Mouse (Mus musculus): ENCODE results near the gene Naa15. TPM values are rescaled to one million over a fixed set of nuclear protein-coding genes. Genes with fewer than 3 reads are reported as not detected.
"Not testable (repeated sequence)": the region's sequence is repeated elsewhere in the genome, so short reads cannot be mapped to it uniquely, and the experiment has no call there.

Naa15 gene
- total RNA-seq, 2 experiments from 2014 or later, result 56.8 to 63.5 TPM

DNA sequence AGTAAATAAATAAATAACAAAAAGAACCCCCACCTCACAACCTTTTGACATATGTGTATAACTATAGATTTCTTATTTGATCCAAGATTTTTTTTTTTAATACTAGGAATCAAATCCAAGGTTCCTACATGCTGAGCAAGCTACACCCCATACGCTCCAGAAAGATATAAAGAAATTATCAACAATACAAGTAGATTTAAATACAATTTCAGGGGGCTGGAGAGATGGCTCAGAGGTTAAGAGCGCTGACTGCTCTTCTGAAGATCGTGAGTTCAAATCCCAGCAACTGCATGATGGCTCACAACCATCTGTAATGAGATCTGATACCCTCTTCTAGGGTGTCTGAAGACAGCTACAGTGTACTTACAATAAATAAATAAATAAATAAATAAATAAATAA lies 21.9 kb upstream of the Naa15 start:
- DNase-seq (ENCODE audit: low spot score in 2 of 2), result not testable (repeated sequence)

- no peak for DNase-seq (ENCODE audit: low spot score in 2 of 2)
Measured at GRCm38 (mm10) chr3:51393651-51394050, 21.3 kb upstream of the Naa15 start.

DNA sequence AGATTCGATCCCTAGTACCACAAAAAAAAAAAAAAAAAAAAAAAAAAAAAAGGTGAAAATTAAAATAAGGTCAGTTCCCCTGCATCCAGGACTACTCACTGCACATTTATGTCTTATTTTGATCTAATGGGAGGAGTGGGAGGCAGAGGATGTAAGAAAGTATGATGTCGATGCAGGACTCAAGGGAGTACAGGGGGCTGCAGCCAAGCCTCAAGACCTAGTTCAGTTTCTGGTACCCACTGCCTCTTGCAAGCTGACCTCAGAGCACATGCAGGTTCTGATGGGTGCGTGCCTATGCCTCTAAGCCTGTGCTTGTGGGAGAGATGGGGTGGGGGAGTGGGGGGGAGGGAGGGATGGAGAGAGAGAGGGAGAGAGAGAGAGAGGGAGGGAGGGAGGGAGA lies 20.1 kb upstream of the Naa15 start:
- DNase-seq (ENCODE audit: low spot score in 2 of 2), result no peak

- DNase-seq (ENCODE audit: low spot score in 2 of 2), result no peak
Measured at GRCm38 (mm10) chr3:51395461-51396145, 19.3 kb upstream of the Naa15 start.

DNA sequence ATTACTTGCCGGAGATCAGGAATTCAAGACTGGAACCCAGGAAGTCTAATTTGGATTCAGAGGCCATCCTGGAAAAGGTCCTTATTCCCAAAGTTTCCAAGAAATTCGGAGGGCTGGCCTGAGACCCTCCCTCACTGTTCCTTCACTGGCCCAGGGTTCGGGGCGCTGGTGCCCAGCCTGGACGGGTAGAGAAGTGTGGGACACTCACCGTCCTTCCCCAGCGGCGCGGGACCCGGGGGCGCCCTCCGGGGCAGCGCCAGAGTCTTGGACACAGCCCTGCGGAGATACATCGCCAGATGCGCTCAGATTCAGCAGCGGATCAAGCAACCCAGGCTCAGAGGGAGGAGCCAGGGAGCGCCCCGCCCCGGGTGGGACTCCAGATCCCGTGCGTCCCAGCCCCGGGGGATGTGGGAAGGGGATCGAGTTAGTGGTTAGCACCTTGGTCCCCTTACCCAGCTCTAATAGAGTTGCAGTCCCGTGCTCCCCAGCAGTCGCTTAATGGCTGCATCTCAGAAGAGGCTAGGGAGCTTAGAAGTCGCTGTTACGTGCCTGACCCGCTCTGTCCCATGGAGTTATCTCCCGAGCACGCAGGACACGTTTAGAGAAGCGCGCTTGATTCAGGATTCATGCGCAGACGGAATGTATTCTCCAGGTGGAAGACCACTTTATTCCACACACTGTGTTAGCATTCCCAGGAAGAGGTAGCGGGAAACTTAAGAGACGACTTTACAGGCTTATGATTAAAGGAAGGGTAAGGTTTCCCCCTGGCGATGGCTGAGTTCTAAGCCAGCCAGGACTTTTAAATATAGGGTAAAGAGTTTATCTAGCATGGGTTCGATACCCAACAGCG lies 18.5 kb upstream of the Naa15 start, which contains the start of gene Mgarp:
Gene Mgarp, minus strand, starts transcription at position 520 of the 850 bp plus-strand sequence.
- peak; percentile 58 to 63 for DNase-seq (ENCODE audit: low spot score in 2 of 2)

- DNase-seq (ENCODE audit: low spot score in 2 of 2), result no peak
Measured at GRCm38 (mm10) chr3:51397700-51398299, 17.1 kb upstream of the Naa15 start.

- DNase-seq (ENCODE audit: low spot score in 2 of 2), result no peak
Measured at GRCm38 (mm10) chr3:51398667-51399066, 16.3 kb upstream of the Naa15 start.

GRCm38 (mm10) chr3:51399531-51399930 lies 15.4 kb upstream of the Naa15 start:
- DNase-seq (ENCODE audit: low spot score in 2 of 2), result no peak

DNA sequence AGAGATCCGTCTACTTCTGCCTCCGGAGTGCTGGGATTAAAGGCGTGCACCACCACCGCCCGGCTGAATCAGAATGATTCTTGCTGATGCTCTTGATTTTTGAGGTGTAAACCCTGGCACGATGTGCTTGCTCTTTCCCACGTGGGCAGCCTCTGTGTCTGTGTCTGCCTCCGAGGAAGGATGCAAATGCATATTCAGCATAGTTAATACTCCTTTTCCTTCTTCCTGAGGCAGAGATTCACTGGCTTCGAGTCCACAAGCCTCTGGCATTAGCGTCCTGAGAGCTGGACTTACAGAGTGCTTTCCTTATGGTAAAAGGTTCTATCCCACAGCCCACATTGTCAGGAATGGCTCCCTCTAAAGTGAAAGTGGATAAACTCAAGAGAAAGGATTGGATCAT lies 14.3 kb upstream of the Naa15 start:
- DNase-seq (ENCODE audit: low spot score in 2 of 2), result no peak

DNA sequence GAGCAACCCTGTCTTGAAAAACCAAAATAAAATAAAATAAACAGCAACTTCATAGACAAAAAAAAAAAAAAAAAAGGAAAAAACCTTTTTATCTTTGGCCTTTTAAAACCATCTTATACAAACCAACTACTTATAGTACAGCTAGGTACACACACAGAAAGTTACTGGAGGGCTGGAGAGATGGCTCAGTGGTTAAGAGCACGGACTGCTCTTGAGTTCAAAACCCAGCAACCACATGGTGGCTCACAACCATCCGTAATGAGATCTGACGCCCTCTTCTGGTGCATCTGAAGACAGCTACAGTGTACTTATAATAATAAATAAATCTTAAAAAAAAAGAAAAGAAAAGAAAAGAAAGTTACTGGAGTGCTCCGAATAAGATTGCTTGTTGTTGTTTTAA lies 12.9 kb upstream of the Naa15 start:
- not testable (repeated sequence) for DNase-seq (ENCODE audit: low spot score in 2 of 2)

DNA sequence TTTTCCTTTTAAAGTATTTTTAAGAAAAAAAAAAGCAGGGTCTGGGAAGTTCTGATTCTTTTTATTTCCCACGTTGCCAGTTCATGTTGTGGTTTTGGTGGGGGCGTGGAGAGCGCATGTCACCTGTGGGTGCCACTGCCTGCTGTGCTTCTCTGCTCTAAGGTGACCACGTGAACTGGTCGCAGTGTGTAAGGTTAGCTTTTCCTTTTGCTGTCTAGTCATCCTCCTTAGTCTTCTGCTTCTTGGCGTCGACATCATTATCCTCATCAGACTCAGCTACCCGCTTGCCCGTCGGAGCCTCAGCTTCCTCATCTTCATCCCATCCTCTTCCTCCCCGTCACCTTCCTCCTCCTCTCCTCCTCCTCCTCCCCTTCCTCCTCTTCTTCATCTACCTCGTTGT lies 12.3 kb upstream of the Naa15 start:
- DNase-seq (ENCODE audit: low spot score in 2 of 2), result no peak

- no peak for DNase-seq (ENCODE audit: low spot score in 2 of 2)
Measured at GRCm38 (mm10) chr3:51407870-51408560, 6.9 kb upstream of the Naa15 start.

- peak; percentile 95 to 98 for DNase-seq (ENCODE audit: low spot score in 2 of 2)
Measured at GRCm38 (mm10) chr3:51408561-51409183, 6.3 kb upstream of the Naa15 start, which contains the start of gene Ndufc1. Ndufc1 (minus strand) TSS chr3:51408988.

- no peak for DNase-seq (ENCODE audit: low spot score in 2 of 2)
Measured at GRCm38 (mm10) chr3:51412457-51412856, 2.5 kb upstream of the Naa15 start.

GRCm38 (mm10) chr3:51413276-51413675 lies 1.7 kb upstream of the Naa15 start:
- no peak for DNase-seq (ENCODE audit: low spot score in 2 of 2)

- DNase-seq (ENCODE audit: low spot score in 2 of 2), result no peak
Measured at GRCm38 (mm10) chr3:51416073-51416363, 1.1 kb downstream of the Naa15 start.

GRCm38 (mm10) chr3:51416364-51417134 lies 1.6 kb downstream of the Naa15 start:
- DNase-seq (ENCODE audit: low spot score in 2 of 2), result peak; percentile 30 to 41

GRCm38 (mm10) chr3:51417135-51417458 lies 2.1 kb downstream of the Naa15 start:
- no peak for DNase-seq (ENCODE audit: low spot score in 2 of 2)

DNA sequence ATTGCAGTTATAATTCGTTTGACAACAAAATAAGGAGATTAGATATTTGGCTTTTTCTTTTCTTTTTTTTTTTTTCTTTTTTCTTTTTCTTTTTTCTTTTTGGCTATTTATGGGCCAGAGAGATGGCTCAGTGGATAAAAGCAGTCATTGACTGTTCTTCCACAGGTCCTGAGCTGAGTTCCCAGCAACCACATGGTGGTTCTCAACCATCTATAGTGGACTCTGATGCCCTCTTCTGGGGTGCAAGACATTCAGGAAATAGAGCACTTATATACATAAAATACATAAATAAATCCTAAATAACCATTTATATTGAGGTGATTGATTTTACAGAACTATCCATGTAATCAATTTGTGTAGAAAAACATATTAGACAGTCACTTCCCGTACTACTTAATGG lies 2.5 kb downstream of the Naa15 start:
- DNase-seq (ENCODE audit: low spot score in 2 of 2), result no peak

DNA sequence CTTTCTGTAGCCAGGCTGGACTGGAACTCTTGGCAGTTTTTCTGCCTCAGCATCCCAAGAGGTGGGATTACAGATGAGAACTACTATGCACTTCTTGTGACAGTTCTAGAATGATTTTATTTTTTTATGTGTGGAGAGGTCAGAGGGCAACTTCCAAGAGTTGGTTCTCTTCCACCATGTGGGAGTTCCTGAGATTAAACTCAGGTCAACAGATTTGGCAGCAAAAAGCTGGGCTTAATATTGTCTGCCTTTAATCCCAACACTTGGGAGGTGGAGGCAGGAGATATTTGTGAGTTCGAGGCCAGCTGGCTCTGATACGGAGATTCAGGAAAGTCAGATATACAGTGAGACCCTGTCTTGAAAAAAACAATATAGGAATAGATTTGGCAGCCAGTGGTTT lies 3.0 kb downstream of the Naa15 start:
- no peak for DNase-seq (ENCODE audit: low spot score in 2 of 2)
